Mouse (Mus musculus): ENCODE results near the gene Myo1g.
"Not testable (repeated sequence)": the region's sequence is repeated elsewhere in the genome, so short reads cannot be mapped to it uniquely, and the experiment has no call there.

Gene Myo1g

GRCm38 (mm10) chr11:6528186-6529006 is 7.6 kb upstream of the Myo1g start:
- peak; percentile 95 for DNase-seq (ENCODE audit: low spot score)

- no peak for DNase-seq (ENCODE audit: low spot score)
Observed at GRCm38 (mm10) chr11:6527256-6528185, 6.8 kb upstream of the Myo1g start.

GRCm38 (mm10) chr11:6526526-6527255 is 5.9 kb upstream of the Myo1g start:
- not testable (repeated sequence) for DNase-seq (ENCODE audit: low spot score)

GRCm38 (mm10) chr11:6525241-6525640 is 4.5 kb upstream of the Myo1g start:
- no peak for DNase-seq (ENCODE audit: low spot score)

- DNase-seq (ENCODE audit: low spot score) = no peak
Observed at GRCm38 (mm10) chr11:6524880-6525238, 4.1 kb upstream of the Myo1g start.

GRCm38 (mm10) chr11:6524165-6524879 is 3.6 kb upstream of the Myo1g start:
- DNase-seq (ENCODE audit: low spot score) = no peak

GRCm38 (mm10) chr11:6523662-6524088 is 2.9 kb upstream of the Myo1g start:
- DNase-seq (ENCODE audit: low spot score) = no peak

GRCm38 (mm10) chr11:6522782-6523525 is 2.2 kb upstream of the Myo1g start:
- DNase-seq (ENCODE audit: low spot score) = no peak

- DNase-seq (ENCODE audit: low spot score) = no peak
Observed at GRCm38 (mm10) chr11:6519491-6520033, 1.2 kb downstream of the Myo1g start.

- no peak for DNase-seq (ENCODE audit: low spot score)
Observed at GRCm38 (mm10) chr11:6514837-6515236, 5.9 kb downstream of the Myo1g start.

GRCm38 (mm10) chr11:6508269-6508876 is 12.4 kb downstream of the Myo1g start:
- no peak for DNase-seq (ENCODE audit: low spot score)

GRCm38 (mm10) chr11:6506516-6506915 is 14.2 kb downstream of the Myo1g start:
- DNase-seq (ENCODE audit: low spot score) = no peak

- DNase-seq (ENCODE audit: low spot score) = no peak
Observed at GRCm38 (mm10) chr11:6504689-6505088, 16.1 kb downstream of the Myo1g start.

GRCm38 (mm10) chr11:6504226-6504625 is 16.5 kb downstream of the Myo1g start:
- no peak for DNase-seq (ENCODE audit: low spot score)

GRCm38 (mm10) chr11:6502506-6502905 is 18.3 kb downstream of the Myo1g start:
- DNase-seq (ENCODE audit: low spot score) = no peak

GRCm38 (mm10) chr11:6497311-6497948 is 23.3 kb downstream of the Myo1g start:
- DNase-seq (ENCODE audit: low spot score) = no peak

- DNase-seq (ENCODE audit: low spot score) = no peak
Observed at GRCm38 (mm10) chr11:6489691-6490503, 30.9 kb downstream of the Myo1g start.

GRCm38 (mm10) chr11:6489257-6489656 is 31.5 kb downstream of the Myo1g start:
- no peak for DNase-seq (ENCODE audit: low spot score)
